Mouse (Mus musculus) hindbrain, embryonic 16.5 days (tissue): ENCODE data around the gene Dlg1. TPM values are rescaled to one million over a fixed set of nuclear protein-coding genes. Genes with fewer than 3 reads are reported as not detected.

ENCODE experiments used
- ATAC-seq: fragments of 200-750 bp; cut with Nextera tagmentation; 2 replicates; pipeline ENCODE4 v1.8.0; 2017; ENCODE audit warnings: moderate TSS enrichment, moderate library complexity
- H3K27ac ChIP-seq: fragments of 300-500 bp; sonication (generic); 2 replicates; pipeline ENCODE4 v1.5.1; 2014; ENCODE audit warnings: low read depth, mild to moderate bottlenecking, control low read depth, low read length, moderate library complexity
- H3K27me3 ChIP-seq: fragments of 300-500 bp; sonication (generic); replicated peaks from 2 replicates; pipeline ENCODE4 v1.6.1; 2014; ENCODE audit warnings: low read length; ENCODE audit not compliant: control insufficient read depth, insufficient read depth
- H3K36me3 ChIP-seq: fragments of 300-500 bp; sonication (generic); 2 replicates; pipeline ENCODE4 v1.6.1; 2014; ENCODE audit warnings: mild to moderate bottlenecking, low read length, moderate library complexity, mixed read lengths; ENCODE audit not compliant: control insufficient read depth, insufficient read depth
- H3K4me1 ChIP-seq: fragments of 300-500 bp; sonication (generic); 2 replicates; pipeline ENCODE4 v1.6.1; 2014; ENCODE audit warnings: low read depth, low read length; ENCODE audit not compliant: control insufficient read depth, insufficient read depth
- H3K4me2 ChIP-seq: fragments of 300-500 bp; sonication (generic); 2 replicates; pipeline ENCODE4 v1.6.1; 2014; ENCODE audit warnings: mild to moderate bottlenecking, low read length, control low read depth, moderate library complexity
- H3K4me3 ChIP-seq: fragments of 300-500 bp; sonication (generic); 2 replicates; pipeline ENCODE4 v1.5.1; 2014; ENCODE audit warnings: mild to moderate bottlenecking, low read length, control low read depth, moderate library complexity
- H3K9ac ChIP-seq: fragments of 300-500 bp; sonication (generic); 2 replicates; pipeline ENCODE4 v1.6.1; 2014; ENCODE audit warnings: low read depth, mild to moderate bottlenecking, control low read depth, low read length, moderate library complexity
- H3K9me3 ChIP-seq: fragments of 300-500 bp; sonication (generic); 2 replicates; pipeline ENCODE4 v1.6.1; 2014; ENCODE audit warnings: mild to moderate bottlenecking, low read length, moderate library complexity; ENCODE audit not compliant: control insufficient read depth
- WGBS: fragments of 180-500 bp; shearing (Covaris S2); extraction: QIAGEN DNeasy Blood & Tissue Kit; methylation state at CpG from one replicate; pipeline ENCODE4 v1.1.7; 2014; 5-methylcytosine and 5-hydroxymethylcytosine counted together
- polyA plus RNA-seq: library from polyadenylated mRNA; unstranded; fragments of >200 nt; fragmentation: Nextera tagmentation; extraction: Ambion mirVana; gene quantifications from 2 replicates; pipeline ENCODE4 v1.2.1, GENCODE M21; 2015

Gene Dlg1
- polyA plus RNA-seq, 1 experiment from 2014 or later, result 12.7 TPM

- H3K4me3 ChIP-seq, result no peak overlapping the region
- H3K36me3 ChIP-seq, result no peaks in the 10 kb centered on the region
- no peaks in the 10 kb centered on the region for H3K9me3 ChIP-seq
- H3K27me3 ChIP-seq, result no peaks in the 10 kb centered on the region
- no peak overlapping the region for H3K4me2 ChIP-seq
- ATAC-seq, result no peak
- H3K9ac ChIP-seq, result no peak overlapping the region
- H3K4me1 ChIP-seq, result no peaks in the 10 kb centered on the region
- H3K27ac ChIP-seq, result no peak overlapping the region
- WGBS, result 92% methylated on average over 6 of the region's 6 CpGs
Observed at GRCm38 (mm10) chr16:31626331-31626730, 36.9 kb upstream of the Dlg1 start.

DNA sequence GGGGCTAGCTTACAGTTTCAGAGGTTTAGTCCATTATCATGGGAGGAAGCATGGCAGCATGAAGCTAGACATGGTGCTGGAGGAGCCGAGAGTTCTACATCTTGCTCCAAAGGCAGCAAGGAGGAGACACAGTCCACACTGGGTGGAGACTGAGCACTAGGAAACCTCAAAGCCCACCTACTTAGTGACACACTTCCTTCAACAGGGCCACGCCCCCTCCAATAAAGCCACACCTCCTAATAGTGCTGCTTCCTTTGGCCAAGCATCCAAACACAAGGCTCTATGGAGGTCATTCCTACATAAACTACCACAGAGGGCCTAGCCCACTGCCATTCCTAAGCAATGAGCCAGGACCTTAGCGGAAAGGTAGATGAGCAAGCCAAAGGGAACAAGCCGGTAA is 32.9 kb upstream of the Dlg1 start:
- Histone ChIP-seq H3K4me1 (no peaks in the 10 kb centered on the region), H3K9ac (no peak overlapping the region), H3K4me3 (no peak overlapping the region), H3K9me3 (no peaks in the 10 kb centered on the region), H3K36me3 (no peaks in the 10 kb centered on the region), H3K27ac (no peak overlapping the region), H3K4me2 (no peak overlapping the region), H3K27me3 (no peaks in the 10 kb centered on the region)
- no peak for ATAC-seq
- 96% methylated on average over 4 of the region's 4 CpGs for WGBS

DNA sequence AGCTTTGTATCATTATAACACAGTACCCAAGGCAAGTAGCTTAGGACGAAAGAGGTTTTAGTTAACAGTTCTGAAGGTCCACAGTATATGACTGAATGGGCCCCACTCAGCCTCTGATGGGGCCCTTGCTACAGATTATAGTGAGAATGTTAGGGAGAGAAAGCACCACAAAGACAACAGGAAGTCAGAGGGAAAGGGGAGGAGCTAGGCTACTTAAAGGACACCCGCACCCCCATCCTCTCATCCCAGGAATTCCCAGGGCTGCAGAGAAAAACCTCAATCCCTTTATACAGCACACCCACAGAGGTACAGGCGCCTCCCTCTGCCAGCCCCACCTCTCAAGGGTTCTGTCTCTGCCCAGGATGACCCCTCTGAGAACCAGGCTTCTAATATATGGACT is 32.2 kb upstream of the Dlg1 start:
- no peaks in the 10 kb centered on the region for H3K36me3 ChIP-seq
- no peaks in the 10 kb centered on the region for H3K9me3 ChIP-seq
- H3K9ac ChIP-seq, result no peak overlapping the region
- WGBS, result 72% methylated on average over 3 of the region's 3 CpGs
- H3K27ac ChIP-seq, result no peak overlapping the region
- no peak for ATAC-seq
- H3K27me3 ChIP-seq, result no peaks in the 10 kb centered on the region
- no peak overlapping the region for H3K4me2 ChIP-seq
- H3K4me1 ChIP-seq, result no peaks in the 10 kb centered on the region
- H3K4me3 ChIP-seq, result no peak overlapping the region

DNA sequence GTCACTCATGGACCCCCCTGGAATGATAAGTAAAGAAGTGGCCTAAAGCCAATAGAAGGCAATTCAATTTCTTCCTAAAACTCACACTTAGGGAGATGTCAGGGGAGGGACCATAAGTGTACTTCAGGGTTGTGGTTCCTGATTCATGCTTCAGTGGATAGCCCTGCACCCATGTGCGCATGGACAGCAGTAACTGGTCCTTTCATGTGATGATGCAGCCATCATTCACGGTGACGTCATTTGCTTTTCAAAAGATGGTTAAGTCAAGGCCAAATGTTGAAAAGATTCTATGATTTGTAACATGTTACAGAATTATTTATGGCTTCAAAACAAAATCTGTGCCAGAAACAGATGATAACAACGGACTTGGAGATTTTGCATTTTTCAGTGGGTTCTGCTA is 28.9 kb upstream of the Dlg1 start:
- no peak overlapping the region for H3K27ac ChIP-seq
- 96% methylated on average over 4 of the region's 4 CpGs for WGBS
- H3K9ac ChIP-seq, result no peak overlapping the region
- H3K4me3 ChIP-seq, result no peak overlapping the region
- H3K4me2 ChIP-seq, result no peak overlapping the region
- H3K4me1 ChIP-seq, result no peaks in the 10 kb centered on the region
- no peak for ATAC-seq
- no peaks in the 10 kb centered on the region for H3K27me3 ChIP-seq
- H3K36me3 ChIP-seq, result no peaks in the 10 kb centered on the region
- H3K9me3 ChIP-seq, result no peaks in the 10 kb centered on the region

DNA sequence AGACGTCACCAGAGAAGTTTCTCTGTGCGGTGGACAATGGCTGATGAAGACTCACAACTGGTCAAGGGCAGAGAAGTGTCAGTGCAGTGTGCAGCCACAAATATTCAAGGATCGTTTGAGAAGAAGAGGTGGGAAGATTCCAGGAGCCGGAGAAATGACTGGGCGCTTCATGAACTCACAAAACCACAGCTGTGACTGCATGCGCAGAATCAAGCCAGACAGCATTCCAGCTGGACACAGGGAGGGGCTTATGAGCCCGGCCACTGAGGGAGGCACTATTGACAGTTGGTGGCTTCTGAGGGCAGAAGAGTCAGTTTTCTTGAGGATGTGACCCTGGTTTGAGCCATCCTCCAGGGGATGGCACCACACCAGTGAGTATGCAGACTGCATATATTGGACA is 24.9 kb upstream of the Dlg1 start:
- no peaks in the 10 kb centered on the region for H3K4me1 ChIP-seq
- no peak overlapping the region for H3K9ac ChIP-seq
- no peak overlapping the region for H3K4me3 ChIP-seq
- WGBS, result 46% methylated on average over 7 of the region's 7 CpGs
- H3K9me3 ChIP-seq, result no peaks in the 10 kb centered on the region
- no peaks in the 10 kb centered on the region for H3K27me3 ChIP-seq
- no peak for ATAC-seq
- no peak overlapping the region for H3K27ac ChIP-seq
- H3K4me2 ChIP-seq, result no peak overlapping the region
- H3K36me3 ChIP-seq, result no peaks in the 10 kb centered on the region

DNA sequence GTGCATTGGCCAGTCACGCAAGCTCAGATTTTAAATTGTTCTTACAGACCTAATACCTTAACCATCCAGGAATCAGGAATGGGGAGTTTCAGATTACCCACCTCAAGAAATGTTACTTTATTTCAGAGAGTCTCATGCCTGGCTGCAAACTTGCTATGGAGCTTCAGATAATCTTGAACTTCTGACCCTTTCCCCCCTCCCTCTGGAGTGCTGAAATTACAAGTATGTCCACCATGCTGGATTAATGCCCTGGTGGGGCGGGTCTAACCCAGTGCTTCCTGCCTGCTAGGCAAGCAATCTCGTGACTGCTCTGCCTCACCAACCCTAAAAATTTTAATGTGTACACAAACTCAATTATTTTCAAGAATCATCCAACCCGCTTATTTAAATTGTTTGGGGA is 23.3 kb upstream of the Dlg1 start:
- no peak overlapping the region for H3K9ac ChIP-seq
- H3K4me2 ChIP-seq, result no peak overlapping the region
- WGBS, result 73% methylated on average over 4 of the region's 4 CpGs
- no peaks in the 10 kb centered on the region for H3K9me3 ChIP-seq
- no peak for ATAC-seq
- H3K4me3 ChIP-seq, result no peak overlapping the region
- H3K27me3 ChIP-seq, result no peaks in the 10 kb centered on the region
- no peak overlapping the region for H3K27ac ChIP-seq
- no peaks in the 10 kb centered on the region for H3K4me1 ChIP-seq
- H3K36me3 ChIP-seq, result no peaks in the 10 kb centered on the region

GRCm38 (mm10) chr16:31641776-31642175 is 21.5 kb upstream of the Dlg1 start:
- no peak overlapping the region for H3K9ac ChIP-seq
- H3K4me3 ChIP-seq, result no peak overlapping the region
- H3K4me1 ChIP-seq, result no peaks in the 10 kb centered on the region
- H3K4me2 ChIP-seq, result no peak overlapping the region
- H3K27me3 ChIP-seq, result no peaks in the 10 kb centered on the region
- no peaks in the 10 kb centered on the region for H3K36me3 ChIP-seq
- no peak for ATAC-seq
- no peaks in the 10 kb centered on the region for H3K9me3 ChIP-seq
- WGBS, result 74% methylated on average over 4 of the region's 4 CpGs
- H3K27ac ChIP-seq, result no peak overlapping the region

- no peaks in the 10 kb centered on the region for H3K9me3 ChIP-seq
- no peak overlapping the region for H3K4me3 ChIP-seq
- no peaks in the 10 kb centered on the region for H3K36me3 ChIP-seq
- H3K4me2 ChIP-seq, result no peak overlapping the region
- 66% methylated on average over 7 of the region's 7 CpGs for WGBS
- no peak for ATAC-seq
- H3K4me1 ChIP-seq, result peaks cover 7% of the 10 kb centered on the region
- no peak overlapping the region for H3K27ac ChIP-seq
- no peaks in the 10 kb centered on the region for H3K27me3 ChIP-seq
- H3K9ac ChIP-seq, result no peak overlapping the region
Observed at GRCm38 (mm10) chr16:31647221-31647620, 16.0 kb upstream of the Dlg1 start.

DNA sequence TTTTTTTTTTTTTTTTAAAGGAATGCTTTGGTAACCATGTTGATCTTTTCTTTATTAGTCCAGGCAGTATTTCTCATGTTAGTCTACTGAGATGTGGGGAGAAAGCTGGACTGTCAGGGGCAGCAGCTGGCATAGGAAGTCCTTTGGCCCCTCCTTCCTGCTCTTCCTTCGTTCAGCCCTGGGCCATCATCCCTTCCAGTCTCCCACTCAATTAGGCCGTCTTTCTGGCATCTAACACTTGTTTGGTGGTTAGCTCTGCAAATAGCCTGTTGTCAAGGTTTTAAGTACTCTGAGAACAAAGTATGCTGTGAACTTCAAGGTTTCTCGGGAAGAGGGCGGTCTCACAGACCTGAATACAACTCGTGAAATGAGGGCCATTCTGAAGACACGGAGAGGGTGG is 12.5 kb upstream of the Dlg1 start:
- no peak overlapping the region for H3K9ac ChIP-seq
- no peak overlapping the region for H3K27ac ChIP-seq
- H3K4me2 ChIP-seq, result no peak overlapping the region
- H3K36me3 ChIP-seq, result no peaks in the 10 kb centered on the region
- H3K4me1 ChIP-seq, result peaks cover 9% of the 10 kb centered on the region
- no peaks in the 10 kb centered on the region for H3K9me3 ChIP-seq
- ATAC-seq, result no peak
- WGBS, result 24% methylated on average over 6 of the region's 6 CpGs
- no peaks in the 10 kb centered on the region for H3K27me3 ChIP-seq
- no peak overlapping the region for H3K4me3 ChIP-seq

DNA sequence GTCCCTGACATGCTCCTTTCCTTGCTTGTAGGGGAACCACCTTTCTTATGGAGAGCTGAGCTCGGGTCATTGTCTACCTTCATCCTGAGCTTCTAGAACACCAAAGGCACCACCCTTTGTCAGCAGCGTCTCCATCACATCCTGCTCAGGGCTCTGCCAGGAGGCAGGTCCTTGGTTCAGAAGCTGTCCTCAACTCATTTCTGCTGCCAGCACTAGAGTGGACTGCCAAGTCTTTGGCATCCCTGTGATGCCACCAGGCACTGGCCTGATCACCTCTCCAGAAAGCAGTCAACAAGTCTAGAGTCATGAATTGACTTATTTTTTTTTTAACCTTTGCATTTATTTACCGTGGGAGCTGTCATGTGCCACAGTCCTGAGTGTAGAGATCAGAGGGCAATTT is 11.7 kb upstream of the Dlg1 start:
- peaks cover 9% of the 10 kb centered on the region for H3K4me1 ChIP-seq
- no peaks in the 10 kb centered on the region for H3K9me3 ChIP-seq
- no peak overlapping the region for H3K4me2 ChIP-seq
- H3K36me3 ChIP-seq, result no peaks in the 10 kb centered on the region
- H3K27me3 ChIP-seq, result no peaks in the 10 kb centered on the region
- no peak for ATAC-seq
- H3K27ac ChIP-seq, result no peak overlapping the region
- H3K4me3 ChIP-seq, result no peak overlapping the region
- 72% methylated on average over 3 of the region's 3 CpGs for whole genome bisulfite sequencing
- no peak overlapping the region for H3K9ac ChIP-seq
